Mouse (Mus musculus): ENCODE measurements around the gene Tekt2. TPM values are rescaled to one million over a fixed set of nuclear protein-coding genes. Genes with fewer than 3 reads are reported as not detected.

Tekt2 gene
- 1 to 10 TPM; 1.0 to 1.1 TPM for total RNA-seq (2021)
- long read RNA-seq, experiment 1: 0 reads
- long read RNA-seq, experiment 2: 0 reads

DNA sequence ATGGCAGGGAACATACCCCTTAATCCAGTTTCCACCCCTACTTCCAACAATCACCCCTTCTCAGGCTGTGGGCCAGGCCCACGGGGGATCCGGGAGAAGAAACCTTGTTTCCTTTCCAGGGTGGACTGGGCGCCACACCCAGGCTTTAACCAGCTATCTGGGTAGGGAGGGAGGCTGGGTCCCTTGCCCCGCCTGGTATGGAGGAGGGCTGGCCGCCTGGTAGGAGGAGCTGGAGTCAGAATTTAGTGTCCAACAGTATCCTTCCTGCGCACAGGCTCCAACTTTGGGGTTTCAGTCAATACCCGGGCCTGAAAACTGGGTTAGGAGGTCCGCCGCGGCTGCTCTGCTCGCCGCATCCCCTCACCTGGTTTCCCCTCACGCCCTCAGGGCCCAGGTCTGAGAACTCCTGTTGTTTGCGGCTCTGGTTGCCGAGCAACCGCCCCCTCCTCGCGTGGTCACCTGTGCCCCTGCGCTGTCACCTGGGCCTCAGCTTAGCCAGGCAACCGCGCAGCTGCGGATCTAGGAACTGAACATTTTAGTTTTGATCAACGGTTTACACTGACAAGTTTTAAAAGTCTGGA, at the start of gene Tekt2:
Gene Tekt2, minus strand, starts transcription at position 408 of the 581 bp plus-strand sequence.
- DNase-seq (ENCODE audit: low spot score in 2 of 2): no peak

DNA sequence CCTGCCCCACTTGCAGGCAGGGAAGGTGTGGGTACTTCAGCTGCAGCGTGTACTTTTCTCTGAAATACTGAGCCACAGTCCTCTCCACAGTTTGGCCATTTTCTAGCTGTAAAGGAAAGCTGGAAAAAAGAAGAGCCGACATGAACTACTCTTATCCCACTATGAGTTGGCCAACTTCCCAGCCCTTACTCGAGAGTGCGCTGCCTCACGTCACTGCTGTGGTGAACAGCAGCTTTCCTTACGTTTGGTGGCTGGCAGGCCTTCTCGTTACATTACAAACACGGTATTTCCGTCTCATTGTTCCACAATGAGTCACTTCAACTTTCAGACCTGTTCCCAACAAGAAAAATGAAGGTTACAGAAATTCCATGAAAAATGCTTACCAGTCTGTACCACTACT, 46.0 kb upstream of the Tekt2 start:
- DNase-seq (ENCODE audit: low spot score in 2 of 2): peak; percentile 4 to 15

DNA sequence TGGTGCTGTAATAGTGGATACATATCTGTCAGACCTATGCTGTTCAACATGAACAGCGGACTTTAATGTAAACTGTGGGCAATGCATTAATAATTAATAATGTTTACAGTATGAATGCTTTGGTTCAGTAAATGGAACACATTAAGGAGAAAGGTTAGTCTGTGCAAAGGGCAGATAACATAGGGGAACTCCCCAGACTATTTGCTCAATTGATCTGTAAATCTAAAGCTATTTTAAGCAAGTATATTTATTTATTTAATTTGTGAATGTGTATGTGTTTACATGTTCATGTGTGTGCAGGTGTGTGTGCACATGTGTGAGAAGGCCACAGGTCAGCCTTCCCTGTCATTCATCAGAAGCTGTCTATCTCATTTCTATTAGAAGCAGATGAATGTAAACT, 34.6 kb upstream of the Tekt2 start:
- DNase-seq (ENCODE audit: low spot score in 2 of 2): no peak

DNA sequence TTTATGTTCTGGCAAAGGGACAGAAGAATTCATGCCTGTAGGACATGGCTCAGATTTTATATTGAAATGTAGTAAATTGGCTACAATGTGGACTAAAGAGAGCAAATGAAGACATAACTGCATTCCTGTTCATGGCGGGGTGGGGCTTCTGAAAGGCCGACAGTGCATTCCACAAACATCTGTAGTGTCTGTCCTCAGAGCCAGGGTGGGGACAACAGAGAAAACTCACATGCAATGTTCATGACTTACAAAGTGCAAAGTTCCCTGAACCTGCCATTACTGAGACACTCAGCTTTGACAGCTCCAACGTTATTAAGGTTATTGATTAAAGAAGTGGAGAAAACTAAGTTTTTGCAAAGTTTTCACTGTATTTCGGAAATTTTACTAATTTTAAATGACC, 18.0 kb upstream of the Tekt2 start:
- no peak for DNase-seq (ENCODE audit: low spot score in 2 of 2)

DNA sequence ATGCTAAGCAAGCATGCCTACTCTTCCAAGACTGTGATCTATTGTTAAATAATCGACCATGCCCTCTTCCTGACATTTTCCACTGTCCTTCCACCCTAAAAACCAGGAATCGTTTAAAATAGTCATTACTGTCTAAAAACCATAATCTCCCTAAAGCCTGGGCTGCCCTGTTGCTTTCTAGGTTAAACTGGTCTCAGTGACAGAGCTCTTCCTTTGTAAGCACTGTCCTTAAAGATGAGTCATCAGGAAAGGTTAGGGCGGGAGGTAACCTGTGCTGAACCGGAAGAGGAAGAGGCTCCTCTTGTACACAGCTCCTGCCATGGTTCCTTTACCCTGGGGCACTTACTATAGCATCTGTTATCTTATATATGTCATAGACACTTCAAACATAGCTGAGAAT, 14.0 kb upstream of the Tekt2 start:
- DNase-seq (ENCODE audit: low spot score in 2 of 2): no peak

DNA sequence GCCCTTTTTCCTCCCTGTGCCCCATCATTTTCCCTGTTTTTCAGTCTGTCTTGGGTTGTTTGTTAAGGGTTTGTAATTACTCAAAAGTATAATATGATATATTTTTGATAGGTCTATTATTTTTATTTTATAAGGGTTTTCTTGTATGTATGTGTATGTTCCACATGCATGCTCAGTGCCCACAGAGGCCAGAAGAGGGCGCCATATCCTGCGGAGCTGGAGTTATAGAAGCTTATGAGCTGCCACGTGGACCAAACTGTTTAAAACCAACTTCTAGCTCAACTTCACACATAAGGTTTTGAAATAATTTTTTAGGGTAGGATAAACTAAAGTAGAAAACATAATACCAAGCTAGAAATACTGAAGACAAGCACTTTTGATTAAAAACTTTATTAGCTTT, 6.9 kb upstream of the Tekt2 start:
- no peak for DNase-seq (ENCODE audit: low spot score in 2 of 2)

DNA sequence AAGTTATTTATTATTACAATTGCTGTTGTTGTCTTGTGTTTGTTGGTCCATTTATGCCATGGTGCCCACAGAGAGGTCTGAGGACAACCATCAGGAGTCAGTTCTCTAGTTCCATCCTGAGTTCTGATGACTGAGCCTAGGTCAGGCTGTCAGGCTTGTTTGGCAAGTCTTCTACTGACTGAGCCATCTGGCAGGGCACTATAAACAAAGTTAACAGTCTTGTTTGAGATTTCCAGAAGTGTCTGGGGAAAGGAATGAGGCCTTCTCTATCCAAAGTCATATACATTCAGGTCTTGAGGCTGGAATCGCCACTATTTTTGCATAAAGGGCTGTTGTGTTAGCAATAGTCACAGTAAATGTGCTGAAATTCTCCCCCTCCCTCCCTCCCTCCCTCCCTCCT, 6.3 kb upstream of the Tekt2 start:
- no peak for DNase-seq (ENCODE audit: low spot score in 2 of 2)

DNA sequence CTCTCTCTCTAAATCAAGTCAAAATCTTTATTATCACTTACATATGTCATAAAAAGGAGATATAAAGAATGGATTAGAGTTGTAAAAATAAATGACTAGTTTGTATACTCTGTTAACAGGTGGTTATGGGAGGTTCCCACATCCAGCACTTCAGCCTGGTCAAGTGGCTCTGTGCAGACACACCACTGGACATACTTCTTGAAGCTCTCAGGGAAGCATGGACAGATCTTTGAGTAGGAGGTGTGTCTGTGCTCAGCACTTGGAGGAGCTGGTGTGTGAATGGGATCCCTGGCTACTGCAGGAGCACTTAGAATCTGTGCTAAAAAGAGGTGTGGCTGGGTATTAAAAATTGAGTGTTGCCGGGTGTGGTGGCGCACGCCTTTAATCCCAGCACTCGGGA, 4.8 kb upstream of the Tekt2 start:
- no peak for DNase-seq (ENCODE audit: low spot score in 2 of 2)

DNA sequence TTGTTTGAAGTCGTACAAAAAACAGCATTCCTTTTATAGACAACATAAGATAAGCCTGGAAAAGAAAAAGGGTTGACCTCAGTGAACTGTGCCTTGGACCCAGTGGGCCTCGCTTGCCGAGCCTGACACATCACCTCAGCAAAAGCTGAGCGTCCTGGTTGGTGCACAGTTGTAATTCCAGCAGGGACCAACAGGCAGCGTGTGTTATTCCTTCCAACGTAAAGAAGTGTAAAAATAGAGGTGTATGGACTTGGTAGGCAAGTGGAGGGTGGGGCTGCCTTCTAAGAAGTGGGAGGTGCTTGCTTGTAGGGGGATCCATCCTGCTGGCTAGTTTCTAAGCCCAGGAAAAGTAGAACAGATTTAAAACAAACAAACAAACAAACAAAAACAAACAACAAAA, 548 bp upstream of the Tekt2 start:
- no peak for DNase-seq (ENCODE audit: low spot score in 2 of 2)

DNA sequence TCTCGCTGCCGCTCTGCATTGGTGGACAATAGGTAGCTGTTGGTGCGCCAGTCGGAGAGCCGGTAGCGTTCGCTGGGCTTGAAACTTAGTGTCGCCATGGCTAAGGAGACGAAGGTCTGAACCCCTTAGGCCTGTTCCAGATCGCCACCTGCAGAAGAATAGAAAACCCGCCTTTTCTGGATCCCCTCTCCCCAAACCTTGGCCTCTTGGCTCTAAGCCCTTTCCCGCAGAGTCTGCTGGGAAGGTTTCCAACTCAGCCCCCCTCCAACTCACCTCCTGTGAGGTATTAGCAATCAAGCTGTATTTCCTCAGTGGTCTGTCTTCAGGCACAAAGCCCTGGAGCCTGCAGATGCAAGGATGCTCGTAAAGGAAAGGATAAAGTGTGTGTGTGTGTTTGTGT, 627 bp downstream of the Tekt2 start:
- no peak for DNase-seq (ENCODE audit: low spot score in 2 of 2)

DNA sequence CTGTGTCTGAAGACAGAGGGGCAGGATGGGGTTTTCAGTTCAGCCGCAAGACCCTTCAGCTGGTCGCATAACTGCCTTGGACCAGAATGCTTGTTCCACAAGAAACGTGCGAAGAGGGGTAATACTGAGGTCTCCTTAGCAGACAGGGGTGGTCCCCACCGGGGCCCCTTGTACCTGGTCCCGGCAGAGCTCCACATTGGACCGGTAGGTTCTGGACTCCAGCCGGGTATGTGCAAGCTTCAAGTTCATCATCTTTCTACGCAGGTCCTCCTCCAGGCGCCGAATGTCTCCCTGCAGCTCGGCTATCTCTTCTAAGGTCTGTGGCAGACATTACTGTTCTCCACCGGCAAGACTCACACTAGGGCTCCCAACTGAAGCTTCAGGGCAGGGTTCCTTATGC, 2.8 kb downstream of the Tekt2 start:
- no peak for DNase-seq (ENCODE audit: low spot score in 2 of 2)

DNA sequence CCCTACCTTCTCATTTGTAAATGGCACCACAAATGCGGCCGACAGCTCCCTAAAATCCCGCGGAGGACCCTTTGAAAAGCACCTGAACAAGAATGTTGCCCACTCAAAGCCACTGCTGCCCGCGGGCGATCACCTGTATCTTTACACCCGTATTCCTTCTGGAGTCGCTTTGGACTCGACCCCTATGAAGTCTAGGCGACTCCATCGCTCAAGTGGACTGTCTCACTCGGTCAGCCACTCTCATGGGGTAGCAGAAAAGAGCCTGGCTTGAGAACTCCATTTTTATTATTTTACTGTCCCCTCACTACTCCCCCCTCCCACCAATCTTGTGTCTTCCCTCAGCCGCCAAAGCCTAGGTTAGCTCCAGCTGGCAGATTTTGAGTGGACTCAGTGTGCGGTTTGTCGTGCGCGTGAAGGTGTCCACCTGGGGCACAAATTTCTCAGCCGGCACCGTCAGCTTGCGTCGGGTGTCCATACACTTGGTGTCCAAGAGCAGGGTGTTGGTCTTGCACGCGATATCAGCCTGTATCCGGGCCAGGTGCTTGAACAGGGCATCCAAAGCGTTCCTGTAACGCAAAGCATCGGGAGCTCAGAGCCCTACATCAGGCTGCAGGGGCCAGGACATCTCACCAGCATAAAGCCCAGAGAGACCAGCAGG, 3.5 kb downstream of the Tekt2 start:
- DNase-seq (ENCODE audit: low spot score in 2 of 2): no peak

DNA sequence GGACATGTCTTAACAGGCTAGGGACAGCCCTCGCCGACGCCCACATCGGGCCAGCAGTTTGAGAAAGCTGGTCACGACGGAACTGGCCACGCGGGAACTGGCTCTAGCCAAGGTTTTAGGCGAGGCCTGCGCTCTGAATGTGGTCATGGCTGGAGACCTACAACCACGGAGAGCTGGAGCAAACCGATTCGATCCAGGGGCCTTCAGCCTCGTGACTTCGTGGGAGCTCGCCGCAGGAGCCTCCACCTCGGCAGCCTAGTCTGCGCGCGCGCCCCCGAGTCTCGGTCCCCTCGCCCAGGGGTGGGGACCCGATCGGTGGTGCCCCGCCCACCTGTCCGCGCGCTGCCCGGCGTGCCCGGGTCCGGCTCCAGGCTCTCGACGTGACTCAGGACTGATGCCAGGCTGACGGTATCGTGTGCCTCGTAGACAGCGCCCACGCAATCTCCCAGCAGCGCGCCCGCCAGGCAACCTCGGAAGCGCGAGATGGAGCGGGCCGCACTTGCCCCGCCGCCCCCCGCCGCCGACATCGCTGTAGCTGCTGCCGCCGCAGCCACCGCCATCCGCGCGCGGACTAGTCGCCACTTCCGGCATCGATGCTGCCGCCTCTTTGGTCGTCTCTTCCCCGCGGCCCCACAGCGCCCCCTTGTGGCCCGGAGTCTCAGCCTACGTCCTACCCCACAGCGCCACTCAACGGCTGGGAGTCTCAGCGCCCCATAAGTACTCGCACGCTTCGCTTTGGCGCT, 4.2 kb downstream of the Tekt2 start, which contains the start of gene Adprhl2:
Gene Adprhl2, minus strand, starts transcription at position 593 of the 743 bp plus-strand sequence.
- DNase-seq (ENCODE audit: low spot score in 2 of 2): peak; percentile 99 to 100

DNA sequence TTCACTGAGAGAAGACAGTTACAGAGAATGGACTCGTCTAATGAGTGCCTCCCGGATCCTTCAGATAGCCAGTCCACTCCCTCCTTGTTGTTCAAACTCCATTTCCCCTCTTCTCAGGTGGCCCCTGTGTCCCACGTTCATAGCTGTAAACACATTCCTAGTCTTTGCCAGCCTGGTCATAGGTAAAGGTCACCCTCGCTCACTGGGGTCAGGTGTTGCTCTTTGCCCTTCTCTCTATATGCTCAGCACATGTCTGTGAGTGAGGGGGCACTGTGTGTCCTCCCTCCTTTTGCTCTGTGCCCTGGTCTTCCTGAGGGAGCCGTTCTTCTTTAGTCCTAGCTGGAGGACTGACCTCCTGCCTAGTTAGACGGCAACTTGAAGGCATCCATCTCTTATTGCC, 5.7 kb downstream of the Tekt2 start:
- no peak for DNase-seq (ENCODE audit: low spot score in 2 of 2)

DNA sequence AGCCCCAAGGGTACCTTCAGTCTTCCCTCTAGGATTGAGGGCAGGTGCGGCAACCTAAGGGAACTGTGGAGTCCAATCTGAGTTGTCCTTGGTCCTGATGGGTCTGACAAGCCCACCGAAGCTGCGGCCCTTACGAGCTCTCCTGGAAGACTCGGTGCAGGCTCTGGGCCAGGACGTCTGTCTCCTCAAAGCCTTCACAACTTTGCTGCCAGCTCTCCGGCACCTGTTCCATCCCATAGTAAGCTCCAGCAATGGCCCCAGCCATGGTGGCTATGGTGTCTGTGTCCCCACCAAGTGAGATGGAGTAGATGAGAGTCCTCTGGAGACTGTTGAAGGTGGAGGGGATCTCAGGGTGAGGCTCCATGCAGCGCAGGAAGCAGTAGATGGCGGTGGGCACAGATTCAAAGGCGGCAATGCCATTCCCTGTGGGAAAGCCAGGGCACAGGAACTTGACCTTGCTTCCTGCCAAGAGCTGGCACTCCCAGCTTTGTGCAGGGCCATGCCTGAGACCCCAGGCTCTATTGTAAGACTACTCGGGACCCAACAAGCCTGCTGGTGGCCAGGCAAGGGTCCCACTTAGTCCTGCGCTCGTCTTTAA, 8.9 kb downstream of the Tekt2 start:
- no peak for DNase-seq (ENCODE audit: low spot score in 2 of 2)

DNA sequence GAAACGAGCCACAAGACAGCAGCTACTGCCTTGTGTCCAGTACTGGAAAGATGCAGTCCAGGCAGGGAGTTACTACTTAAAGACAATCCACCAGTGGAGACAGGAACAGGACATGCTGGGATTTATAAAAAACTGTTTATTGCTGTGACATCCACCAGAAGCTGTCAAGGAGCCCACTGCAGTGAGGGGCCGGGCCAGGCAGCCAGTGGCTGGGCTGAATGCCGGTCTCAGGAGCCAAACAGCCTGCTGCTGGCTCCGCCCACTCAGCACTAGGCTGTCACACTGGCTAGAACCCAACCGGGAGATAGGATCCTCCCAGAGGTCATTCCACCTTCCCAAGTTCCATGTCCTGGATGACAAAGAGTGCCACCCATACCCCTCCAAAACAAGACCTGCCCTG, 9.6 kb downstream of the Tekt2 start:
- peak in 1 of 2 experiments; percentile 18 for DNase-seq (ENCODE audit: low spot score in 2 of 2)

DNA sequence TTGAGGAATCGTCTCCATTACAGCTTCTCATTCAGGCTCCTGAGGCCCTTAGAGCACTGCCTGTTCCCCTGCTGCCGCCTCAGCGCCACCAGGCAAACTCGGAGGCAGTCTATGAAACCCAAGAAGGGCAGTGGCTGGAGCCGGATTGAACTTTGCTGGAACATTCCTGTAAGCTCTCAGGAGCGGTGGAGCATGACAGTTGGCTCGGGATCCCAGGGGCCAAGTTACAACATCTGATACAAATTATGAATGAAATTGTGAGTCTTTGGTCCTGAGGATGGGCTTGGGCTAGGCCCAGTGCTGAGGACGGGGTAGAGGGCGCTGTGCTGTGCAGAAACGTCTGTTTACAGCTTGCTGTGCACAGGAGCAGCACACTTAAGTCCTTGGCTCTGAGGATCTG, 11.1 kb downstream of the Tekt2 start:
- no peak for DNase-seq (ENCODE audit: low spot score in 2 of 2)

DNA sequence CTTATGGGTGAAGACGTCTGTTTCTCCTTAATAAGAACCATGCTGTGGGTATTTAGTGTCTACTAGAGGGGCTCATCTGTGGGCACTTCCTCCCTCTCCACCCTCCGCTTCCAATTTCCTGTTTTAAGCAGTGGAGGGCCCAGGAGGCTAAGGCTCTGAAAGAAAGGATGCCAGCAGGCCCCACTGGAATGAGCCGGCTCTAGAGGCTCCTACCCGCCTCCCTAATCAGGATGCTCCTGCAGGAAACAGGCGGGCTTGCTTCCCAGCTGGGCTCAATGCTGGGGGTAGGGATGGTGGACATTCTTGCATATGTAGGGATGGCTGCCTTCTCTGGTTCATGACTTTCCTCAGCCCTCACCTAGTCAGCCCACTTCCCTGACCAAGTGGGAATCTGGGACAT, 12.3 kb downstream of the Tekt2 start:
- DNase-seq (ENCODE audit: low spot score in 2 of 2): no peak

DNA sequence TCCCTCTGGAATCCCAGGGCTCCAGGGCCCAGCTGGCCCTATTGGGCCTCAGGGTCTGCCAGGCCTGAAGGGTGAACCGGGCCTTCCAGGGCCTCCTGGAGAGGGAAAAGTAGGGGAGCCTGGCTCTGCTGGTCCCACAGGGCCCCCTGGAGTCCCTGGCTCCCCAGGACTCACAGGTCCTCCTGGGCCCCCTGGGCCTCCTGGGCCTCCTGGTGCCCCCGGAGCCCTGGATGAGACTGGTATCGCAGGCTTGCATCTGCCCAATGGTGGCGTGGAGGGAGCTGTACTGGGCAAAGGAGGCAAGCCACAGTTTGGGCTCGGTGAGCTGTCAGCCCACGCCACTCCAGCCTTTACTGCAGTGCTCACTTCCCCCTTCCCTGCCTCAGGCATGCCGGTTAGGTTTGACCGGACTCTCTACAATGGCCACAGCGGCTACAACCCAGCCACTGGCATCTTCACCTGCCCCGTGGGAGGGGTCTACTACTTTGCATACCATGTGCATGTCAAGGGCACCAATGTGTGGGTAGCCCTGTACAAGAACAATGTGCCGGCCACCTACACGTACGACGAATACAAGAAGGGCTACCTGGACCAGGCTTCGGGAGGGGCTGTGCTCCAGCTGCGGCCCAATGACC, 13.8 kb downstream of the Tekt2 start:
- no peak for DNase-seq (ENCODE audit: low spot score in 2 of 2)

DNA sequence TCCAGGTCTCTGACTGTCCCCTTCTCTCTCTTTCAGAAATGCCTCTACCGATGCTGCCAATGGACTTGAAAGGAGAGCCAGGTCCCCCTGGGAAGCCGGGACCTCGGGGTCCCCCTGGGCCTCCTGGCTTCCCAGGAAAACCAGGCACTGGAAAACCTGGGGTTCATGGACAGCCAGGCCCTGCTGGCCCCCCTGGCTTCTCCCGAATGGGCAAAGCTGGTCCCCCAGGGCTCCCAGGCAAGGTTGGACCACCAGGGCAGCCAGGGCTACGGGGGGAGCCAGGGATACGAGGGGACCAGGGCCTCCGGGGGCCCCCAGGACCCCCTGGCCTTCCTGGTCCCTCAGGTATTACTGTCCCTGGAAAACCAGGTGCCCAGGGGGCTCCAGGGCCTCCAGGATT, 15.1 kb downstream of the Tekt2 start:
- DNase-seq (ENCODE audit: low spot score in 2 of 2): no peak

DNA sequence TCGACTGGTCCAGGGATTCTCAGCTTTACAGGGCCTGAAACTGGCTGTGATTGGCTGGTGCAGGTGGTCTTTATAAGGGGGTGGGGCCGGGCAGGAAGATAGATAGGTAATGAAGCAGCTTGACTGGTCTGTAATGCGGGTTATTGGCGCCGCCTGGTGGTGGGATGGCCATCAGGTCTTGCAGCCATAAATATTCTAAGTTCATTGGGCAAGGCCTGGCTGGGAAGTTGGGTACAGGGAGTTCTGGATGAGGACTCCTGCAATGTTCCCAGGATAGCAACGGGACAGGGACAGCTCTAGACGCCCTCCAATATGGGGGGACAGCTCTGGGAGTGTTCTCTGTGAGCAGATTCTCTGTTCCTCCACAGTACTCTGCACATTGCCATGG, 15.6 kb downstream of the Tekt2 start:
- peak; percentile 83 to 88 for DNase-seq (ENCODE audit: low spot score in 2 of 2)

Data from left cerebral cortex, adult 18-20 months (tissue).